Mouse (Mus musculus): ENCODE results near the gene Sec16b. TPM values are rescaled to one million over a fixed set of nuclear protein-coding genes. Genes with fewer than 3 reads are reported as not detected.
A peak's percentile ranks its signal among the peaks of the same experiment; 100 is the strongest.

Gene Sec16b
- polyA plus RNA-seq, 1 experiment from 2014 or later = 0.43 TPM

DNA sequence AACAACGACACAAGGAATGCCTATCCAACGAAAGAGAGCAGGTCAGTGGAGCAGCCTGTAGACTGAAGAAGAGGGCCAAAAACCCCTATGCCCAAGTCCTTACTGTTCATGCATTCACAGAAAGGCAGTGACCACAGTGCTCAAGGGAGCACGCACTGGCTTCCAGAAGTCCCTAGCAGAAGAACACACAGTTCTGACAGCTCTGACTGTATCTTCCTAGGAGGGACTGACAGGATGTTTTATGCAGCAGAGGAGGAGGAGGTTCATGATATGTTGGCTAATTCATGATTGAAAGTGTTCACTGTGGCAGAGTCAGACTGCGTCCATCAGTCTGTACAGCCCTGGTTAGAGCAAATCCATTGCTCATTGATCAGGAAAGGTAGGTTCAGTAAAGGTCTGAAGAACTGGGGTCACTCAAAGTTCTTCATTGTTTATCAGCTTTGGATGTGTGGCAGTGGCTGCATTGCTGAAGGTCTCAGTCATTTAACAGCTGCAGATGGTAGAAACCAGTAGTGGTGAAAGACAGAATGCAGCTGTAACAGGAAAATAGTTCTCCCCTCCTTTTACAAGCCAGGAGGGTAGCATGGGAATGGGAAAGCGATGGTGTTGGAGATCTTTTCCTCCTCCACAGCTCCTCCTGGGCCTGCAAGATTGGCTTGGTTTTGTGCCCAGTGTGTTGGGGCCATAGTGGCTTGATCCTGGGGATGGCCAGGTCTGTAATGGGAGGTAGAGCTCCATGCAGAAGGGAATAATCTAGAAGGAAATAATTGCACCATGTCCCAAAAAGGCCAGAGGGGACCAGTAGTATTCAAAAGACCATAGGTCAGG lies 62.9 kb downstream of the Sec16b start:
- H3K9me3 ChIP-seq = no peaks in the 10 kb centered on the region
- H3K27ac ChIP-seq (replicated peaks) = no peak overlapping the region
- no peak overlapping the region for H3K9ac ChIP-seq
- no peaks in the 10 kb centered on the region for H3K4me1 ChIP-seq (replicated peaks)
- no peak for ATAC-seq (ENCODE audit: low FRiP score, low read depth)
- H3K27me3 ChIP-seq = no peaks in the 10 kb centered on the region
- H3K36me3 ChIP-seq = no peaks in the 10 kb centered on the region
- no peak overlapping the region for H3K4me3 ChIP-seq
- no peak overlapping the region for H3K4me2 ChIP-seq
- WGBS = 92% methylated on average over 5 of the region's 5 CpGs

DNA sequence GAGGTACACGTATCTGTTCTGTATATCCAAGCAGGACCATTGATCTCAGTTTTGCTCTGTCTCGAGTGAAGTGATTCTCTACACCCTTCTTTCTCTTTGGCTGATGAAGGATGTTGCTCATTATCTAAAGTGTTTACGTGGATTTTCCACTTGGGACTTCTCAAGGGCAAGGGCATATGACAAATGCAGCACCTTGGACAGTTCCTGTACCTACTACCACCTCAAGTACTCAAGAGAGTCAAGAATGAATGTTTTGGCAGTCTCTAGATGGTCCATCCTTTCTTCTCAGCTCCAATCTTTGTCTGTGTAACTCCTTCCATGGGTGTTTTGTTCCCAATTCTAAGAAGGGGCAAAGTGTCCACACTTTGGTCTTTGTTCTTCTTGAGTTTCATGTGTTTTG lies 68.8 kb downstream of the Sec16b start:
- Histone ChIP-seq H3K36me3 (no peaks in the 10 kb centered on the region), H3K9ac (no peak overlapping the region), H3K4me3 (no peak overlapping the region), H3K4me1 (replicated peaks) (0 out of 2 replicates have a peak, but pooled peaks cover 4% of the 10 kb centered on the region), H3K4me2 (no peak overlapping the region), H3K27me3 (no peaks in the 10 kb centered on the region), H3K9me3 (no peaks in the 10 kb centered on the region), H3K27ac (replicated peaks) (no peak overlapping the region)
- no peak for ATAC-seq (ENCODE audit: low FRiP score, low read depth)
- WGBS = 93% methylated on average over 3 of the region's 3 CpGs

DNA sequence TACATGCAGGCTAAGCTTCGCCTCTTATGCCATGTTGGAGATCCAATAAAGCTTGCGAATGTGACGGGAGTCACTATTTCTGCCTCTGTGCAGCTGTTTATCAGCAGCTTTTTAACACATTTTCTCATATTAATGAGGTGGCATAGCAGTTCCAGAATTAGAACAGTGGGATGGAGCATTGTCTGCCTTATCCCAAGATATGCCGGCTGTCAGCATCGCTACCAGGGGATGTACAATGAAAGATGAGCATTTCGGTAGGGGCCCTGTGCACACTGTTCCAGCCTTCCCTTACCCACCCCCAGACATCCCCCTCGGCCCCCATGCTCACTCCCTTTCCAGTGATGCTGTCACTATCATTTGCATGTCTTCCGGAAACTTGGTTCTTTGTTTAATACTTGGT lies 71.8 kb downstream of the Sec16b start:
- 78% methylated on average over 8 of the region's 8 CpGs for WGBS
- H3K4me3 ChIP-seq = no peak overlapping the region
- no peak overlapping the region for H3K27ac ChIP-seq (replicated peaks)
- no peaks in the 10 kb centered on the region for H3K9me3 ChIP-seq
- H3K27me3 ChIP-seq = no peaks in the 10 kb centered on the region
- 0 out of 2 replicates have a peak, but pooled peaks have one; percentile 45 for ATAC-seq (ENCODE audit: low FRiP score, low read depth)
- no peaks in the 10 kb centered on the region for H3K36me3 ChIP-seq
- 0 out of 2 replicates have a peak, but pooled peaks cover 4% of the 10 kb centered on the region for H3K4me1 ChIP-seq (replicated peaks)
- no peak overlapping the region for H3K4me2 ChIP-seq
- no peak overlapping the region for H3K9ac ChIP-seq

- Histone ChIP-seq H3K4me3 (no peak overlapping the region), H3K4me2 (no peak overlapping the region), H3K36me3 (no peaks in the 10 kb centered on the region), H3K9me3 (no peaks in the 10 kb centered on the region), H3K4me1 (replicated peaks) (no peaks in the 10 kb centered on the region), H3K27me3 (no peaks in the 10 kb centered on the region), H3K27ac (replicated peaks) (no peak overlapping the region), H3K9ac (no peak overlapping the region)
- no peak for ATAC-seq (ENCODE audit: low FRiP score, low read depth)
- 74% methylated on average over 5 of the region's 5 CpGs for WGBS
Observed at GRCm38 (mm10) chr1:157586556-157586955, 80.0 kb downstream of the Sec16b start.

GRCm38 (mm10) chr1:157592039-157592438 lies 85.5 kb downstream of the Sec16b start:
- Histone ChIP-seq H3K9me3 (no peaks in the 10 kb centered on the region), H3K4me3 (no peak overlapping the region), H3K9ac (no peak overlapping the region), H3K27me3 (no peaks in the 10 kb centered on the region), H3K27ac (replicated peaks) (no peak overlapping the region), H3K36me3 (no peaks in the 10 kb centered on the region), H3K4me2 (no peak overlapping the region), H3K4me1 (replicated peaks) (no peaks in the 10 kb centered on the region; the same call in 1 of the 2 replicates)
- ATAC-seq (ENCODE audit: low FRiP score, low read depth) = no peak
- WGBS = 38% methylated on average over 2 of the region's 2 CpGs

DNA sequence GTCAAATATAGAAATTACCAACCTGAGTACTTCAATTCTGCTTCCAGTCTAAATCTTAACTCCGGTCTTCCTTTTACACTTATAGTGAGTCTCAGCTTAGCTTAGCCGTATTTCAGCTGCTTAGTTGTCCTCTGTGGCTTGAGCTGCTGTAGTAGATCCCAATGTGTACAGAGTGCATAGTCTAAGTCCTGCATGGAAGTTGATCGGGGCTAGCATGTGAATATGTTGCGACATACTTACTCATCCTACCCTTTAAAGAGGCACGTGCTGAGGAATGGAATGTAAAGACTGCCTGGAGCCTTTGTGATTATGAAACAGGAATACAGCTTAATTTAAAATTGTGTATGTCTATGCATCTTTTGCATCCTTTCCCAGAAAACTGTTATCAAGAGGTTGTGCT lies 88.0 kb downstream of the Sec16b start:
- Histone ChIP-seq H3K4me3 (no peak overlapping the region), H3K4me2 (no peak overlapping the region), H3K27ac (replicated peaks) (no peak overlapping the region), H3K9me3 (no peaks in the 10 kb centered on the region), H3K36me3 (no peaks in the 10 kb centered on the region), H3K27me3 (no peaks in the 10 kb centered on the region), H3K4me1 (replicated peaks) (no peaks in the 10 kb centered on the region; the same call in 1 of the 2 replicates), H3K9ac (no peak overlapping the region)
- ATAC-seq (ENCODE audit: low FRiP score, low read depth) = no peak
- 82% methylated on average over 5 of the region's 5 CpGs for WGBS

DNA sequence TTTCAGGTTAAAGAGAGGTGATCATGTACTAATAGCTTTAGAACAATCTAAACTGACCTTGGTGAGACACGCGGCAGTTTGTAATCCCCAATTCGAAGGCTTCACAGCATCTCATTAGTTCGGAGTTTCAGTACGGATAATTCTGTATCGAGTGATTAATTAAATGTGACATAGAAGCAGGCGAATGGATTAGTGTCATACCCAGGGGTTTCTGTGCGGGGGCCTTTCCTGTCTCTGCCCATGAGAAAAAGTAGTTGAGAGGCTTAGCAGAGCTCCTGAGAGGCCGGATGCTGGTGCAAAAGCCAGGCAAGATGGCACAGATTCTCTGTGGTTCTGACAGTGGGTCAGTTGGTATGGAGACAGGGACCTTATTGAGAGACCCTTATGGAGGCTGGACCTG lies 88.6 kb downstream of the Sec16b start:
- Histone ChIP-seq H3K27me3 (no peaks in the 10 kb centered on the region), H3K27ac (replicated peaks) (no peak overlapping the region), H3K9ac (no peak overlapping the region), H3K4me3 (no peak overlapping the region), H3K9me3 (no peaks in the 10 kb centered on the region), H3K4me1 (replicated peaks) (no peaks in the 10 kb centered on the region; the same call in 1 of the 2 replicates), H3K36me3 (no peaks in the 10 kb centered on the region), H3K4me2 (no peak overlapping the region)
- 66% methylated on average over 9 of the region's 9 CpGs for WGBS
- no peak for ATAC-seq (ENCODE audit: low FRiP score, low read depth)

GRCm38 (mm10) chr1:157604513-157604912 lies 98.0 kb downstream of the Sec16b start:
- Histone ChIP-seq H3K4me3 (no peak overlapping the region), H3K4me2 (no peak overlapping the region), H3K4me1 (replicated peaks) (no peaks in the 10 kb centered on the region), H3K36me3 (no peaks in the 10 kb centered on the region), H3K9ac (no peak overlapping the region), H3K9me3 (no peaks in the 10 kb centered on the region), H3K27me3 (no peaks in the 10 kb centered on the region), H3K27ac (replicated peaks) (no peak overlapping the region)
- no peak for ATAC-seq (ENCODE audit: low FRiP score, low read depth)
- WGBS = 65% methylated on average over 5 of the region's 5 CpGs

Other genes with a start within 250 kb of the Sec16b start
- gene Rasal2, start 94.1 kb upstream of the Sec16b start, polyA plus RNA-seq (2015; fragmentation: Nextera tagmentation; extraction: Ambion mirVana) = 41.2 and 42.4 TPM in 2 replicates
- 6.8 and 8.6 TPM in 2 replicates for gene Cryzl2, start 48.2 kb upstream of the Sec16b start, polyA plus RNA-seq (2015; fragmentation: Nextera tagmentation; extraction: Ambion mirVana)